Mouse (Mus musculus) midbrain, embryonic 13.5 days (tissue): ENCODE measurements around the gene Cuedc2. TPM values are rescaled to one million over a fixed set of nuclear protein-coding genes. Genes with fewer than 3 reads are reported as not detected.

Experiments used
- ATAC-seq: fragments of 200-750 bp; cut with Nextera tagmentation; 2 replicates; pipeline ENCODE4 v1.8.0; 2017; ENCODE audit warnings: mild to moderate bottlenecking, moderate TSS enrichment, moderate library complexity
- H3K27ac ChIP-seq: fragments of 300-500 bp; sonication (generic); 2 replicates; pipeline ENCODE4 v1.5.1; 2015; ENCODE audit warnings: inconsistent platforms, mild to moderate bottlenecking, moderate library complexity
- H3K27me3 ChIP-seq: fragments of 300-500 bp; sonication (generic); 2 replicates; pipeline ENCODE4 v1.6.1; 2015; ENCODE audit warnings: mild to moderate bottlenecking, inconsistent platforms
- H3K36me3 ChIP-seq: fragments of 300-500 bp; sonication (generic); 2 replicates; pipeline ENCODE4 v1.6.1; 2015; ENCODE audit warnings: mild to moderate bottlenecking, inconsistent platforms
- H3K4me1 ChIP-seq: fragments of 300-500 bp; sonication (generic); replicated peaks from 2 replicates; pipeline ENCODE4 v1.6.1; 2015; ENCODE audit warnings: inconsistent platforms
- H3K4me2 ChIP-seq: fragments of 300-500 bp; sonication (generic); replicated peaks from 2 replicates; pipeline ENCODE4 v1.6.1; 2015; ENCODE audit warnings: moderate library complexity, mild to moderate bottlenecking, inconsistent platforms
- H3K4me3 ChIP-seq: fragments of 300-500 bp; sonication (generic); replicated peaks from 2 replicates; pipeline ENCODE4 v1.5.1; 2015; ENCODE audit warnings: mild to moderate bottlenecking, inconsistent platforms
- H3K9ac ChIP-seq: fragments of 300-500 bp; sonication (generic); replicated peaks from 2 replicates; pipeline ENCODE4 v1.6.1; 2015; ENCODE audit warnings: mild to moderate bottlenecking, inconsistent platforms
- H3K9me3 ChIP-seq: fragments of 300-500 bp; sonication (generic); 2 replicates; pipeline ENCODE4 v1.6.1; 2016; ENCODE audit warnings: mild to moderate bottlenecking, inconsistent platforms
- WGBS: fragments of 180-500 bp; shearing (Covaris S2); methylation state at CpG from one replicate; pipeline ENCODE4 v1.1.7; 2015; 5-methylcytosine and 5-hydroxymethylcytosine counted together
- polyA plus RNA-seq: library from polyadenylated mRNA; unstranded; fragments of >200 nt; fragmentation: Nextera tagmentation; extraction: Ambion mirVana; gene quantifications from 2 replicates; pipeline ENCODE4 v1.2.1, GENCODE M21; 2015

Cuedc2 gene
- polyA plus RNA-seq, 1 experiment from 2014 or later = 290 TPM

GRCm38 (mm10) chr19:46356701-46357138, 18.2 kb upstream of the Cuedc2 start:
- ATAC-seq = peak; percentile 95
- H3K27me3 ChIP-seq = peaks cover 21% of the 10 kb centered on the region
- H3K4me2 ChIP-seq = peak overlapping the region; percentile 80
- H3K9me3 ChIP-seq = no peaks in the 10 kb centered on the region
- H3K4me1 ChIP-seq = peaks cover 13% of the 10 kb centered on the region
- H3K27ac ChIP-seq = no peak overlapping the region
- no peaks in the 10 kb centered on the region for H3K36me3 ChIP-seq
- WGBS = 1% methylated on average over 29 of the region's 29 CpGs
- peak overlapping the region; percentile 77 for H3K9ac ChIP-seq
- H3K4me3 ChIP-seq = peak overlapping the region; percentile 56

- peaks cover 32% of the 10 kb centered on the region for H3K27me3 ChIP-seq
- ATAC-seq = no peak
- H3K4me3 ChIP-seq = peak within 1 kb of the TSS; percentile 68
- peak within 1 kb of the TSS; percentile 93 for H3K4me2 ChIP-seq
- H3K4me1 ChIP-seq = peaks cover 21% of the 10 kb centered on the region
- H3K9me3 ChIP-seq = no peaks in the 10 kb centered on the region
- peak within 1 kb of the TSS; percentile 77 for H3K9ac ChIP-seq
- H3K27ac ChIP-seq = peak within 1 kb of the TSS; percentile 91
- WGBS = 64% methylated on average over 10 of the region's 10 CpGs
- no peaks in the 10 kb centered on the region for H3K36me3 ChIP-seq
Observed at GRCm38 (mm10) chr19:46350168-46350932, 11.8 kb upstream of the Cuedc2 start, which contains the start of gene 2310034G01Rik. Gene 2310034G01Rik (minus strand): TSS chr19:46350302.

- Histone ChIP-seq H3K9ac (peak overlapping the region; percentile 77), H3K27me3 (peaks cover 38% of the 10 kb centered on the region), H3K4me1 (peaks cover 21% of the 10 kb centered on the region), H3K9me3 (no peaks in the 10 kb centered on the region), H3K36me3 (no peaks in the 10 kb centered on the region), H3K27ac (no peak overlapping the region; the same call in 1 of the 2 replicates), H3K4me2 (peak overlapping the region; percentile 93), H3K4me3 (peak overlapping the region; percentile 68)
- WGBS = 30% methylated on average over 6 of the region's 6 CpGs
- ATAC-seq = peak; percentile 16; the same call in 1 of the 2 replicates
Observed at GRCm38 (mm10) chr19:46349550-46349949, 11.0 kb upstream of the Cuedc2 start.

GRCm38 (mm10) chr19:46348761-46349458, 10.4 kb upstream of the Cuedc2 start:
- Histone ChIP-seq H3K27me3 (peaks cover 42% of the 10 kb centered on the region), H3K4me3 (peak overlapping the region; percentile 68), H3K4me2 (peak overlapping the region; percentile 93), H3K9ac (peak overlapping the region; percentile 77), H3K27ac (peak overlapping the region; percentile 91), H3K36me3 (no peaks in the 10 kb centered on the region), H3K9me3 (no peaks in the 10 kb centered on the region), H3K4me1 (peaks cover 21% of the 10 kb centered on the region)
- WGBS = under 1% methylated on average over 73 of the region's 78 CpGs
- ATAC-seq = peak; percentile 96

GRCm38 (mm10) chr19:46347936-46348668, 9.6 kb upstream of the Cuedc2 start:
- H3K9ac ChIP-seq = peak overlapping the region; percentile 77
- H3K4me3 ChIP-seq = peak overlapping the region; percentile 68
- ATAC-seq = peak; percentile 43
- 31% methylated on average over 14 of the region's 14 CpGs for WGBS
- H3K27me3 ChIP-seq = peaks cover 46% of the 10 kb centered on the region
- H3K4me1 ChIP-seq = peaks cover 21% of the 10 kb centered on the region
- H3K9me3 ChIP-seq = no peaks in the 10 kb centered on the region
- H3K4me2 ChIP-seq = peak overlapping the region; percentile 93
- H3K36me3 ChIP-seq = no peaks in the 10 kb centered on the region
- peak overlapping the region; percentile 91 for H3K27ac ChIP-seq

GRCm38 (mm10) chr19:46347146-46347545, 8.6 kb upstream of the Cuedc2 start:
- Histone ChIP-seq H3K4me2 (no peak overlapping the region), H3K36me3 (no peaks in the 10 kb centered on the region), H3K9me3 (no peaks in the 10 kb centered on the region), H3K4me3 (no peak overlapping the region), H3K27ac (no peak overlapping the region), H3K27me3 (peaks cover 41% of the 10 kb centered on the region), H3K4me1 (peaks cover 21% of the 10 kb centered on the region), H3K9ac (no peak overlapping the region)
- WGBS = 98% methylated on average over 1 of the region's 1 CpGs
- no peak for ATAC-seq

- Histone ChIP-seq H3K9ac (no peak overlapping the region), H3K27me3 (peaks cover 30% of the 10 kb centered on the region), H3K4me3 (no peak overlapping the region), H3K4me2 (no peak overlapping the region), H3K4me1 (peaks cover 16% of the 10 kb centered on the region), H3K27ac (no peak overlapping the region), H3K36me3 (no peaks in the 10 kb centered on the region), H3K9me3 (no peaks in the 10 kb centered on the region)
- WGBS = 27% methylated on average over 7 of the region's 7 CpGs
- no peak for ATAC-seq
Observed at GRCm38 (mm10) chr19:46344710-46345419, 6.4 kb upstream of the Cuedc2 start.

- Histone ChIP-seq H3K27me3 (peaks cover 13% of the 10 kb centered on the region), H3K9ac (no peak overlapping the region), H3K9me3 (no peaks in the 10 kb centered on the region), H3K4me3 (no peak overlapping the region), H3K4me1 (peaks cover 22% of the 10 kb centered on the region), H3K4me2 (peak overlapping the region; percentile 71), H3K27ac (peak overlapping the region; percentile 45; the same call in 1 of the 2 replicates), H3K36me3 (no peaks in the 10 kb centered on the region)
- ATAC-seq = peak; percentile 18; the same call in 1 of the 2 replicates
- WGBS = 72% methylated on average over 7 of the region's 7 CpGs
Observed at GRCm38 (mm10) chr19:46339287-46339971, 927 bp upstream of the Cuedc2 start.

- Histone ChIP-seq H3K4me3 (peak overlapping the region; percentile 68), H3K36me3 (no peaks in the 10 kb centered on the region), H3K27me3 (peaks cover 10% of the 10 kb centered on the region; the same call in 1 of the 2 replicates), H3K9ac (peak overlapping the region; percentile 43; the same call in 1 of the 2 replicates), H3K27ac (peak overlapping the region; percentile 45), H3K9me3 (no peaks in the 10 kb centered on the region), H3K4me1 (peaks cover 22% of the 10 kb centered on the region), H3K4me2 (peak overlapping the region; percentile 71)
- peak; percentile 24 for ATAC-seq
- 56% methylated on average over 6 of the region's 6 CpGs for WGBS
Observed at GRCm38 (mm10) chr19:46338942-46339286, 412 bp upstream of the Cuedc2 start.

- peak overlapping the region; percentile 71 for H3K4me2 ChIP-seq
- H3K27ac ChIP-seq = peak overlapping the region; percentile 85
- H3K9me3 ChIP-seq = no peaks in the 10 kb centered on the region
- ATAC-seq = peak; percentile 25; the same call in 1 of the 2 replicates
- 28% methylated on average over 15 of the region's 15 CpGs for WGBS
- H3K36me3 ChIP-seq = no peaks in the 10 kb centered on the region; the same call in 1 of the 2 replicates
- peaks cover 22% of the 10 kb centered on the region for H3K4me1 ChIP-seq
- H3K27me3 ChIP-seq = peaks cover 6% of the 10 kb centered on the region; the same call in 1 of the 2 replicates
- H3K9ac ChIP-seq = peak overlapping the region; percentile 74
- peak overlapping the region; percentile 68 for H3K4me3 ChIP-seq
Observed at GRCm38 (mm10) chr19:46337719-46338330, 677 bp downstream of the Cuedc2 start.
